Mouse (Mus musculus) liver, adult 2 months (tissue): ENCODE measurements around the gene Rag1.

ENCODE experiments used
- CTCF ChIP-seq: fragments of 200-500 bp; IDR thresholded peaks from 2 replicates; pipeline ENCODE4 v1.5.1; 2011; ENCODE audit warnings: low read depth, low read length, control low read depth
- POLR2A ChIP-seq: fragments of 200-500 bp; IDR thresholded peaks from 2 replicates; pipeline ENCODE4 v1.6.1; 2011; ENCODE audit warnings: low read length, control low read depth; ENCODE audit not compliant: insufficient read depth; ENCODE audit errors: extremely low read depth

GRCm38 (mm10) chr2:101668751-101669150, 19.4 kb upstream of the Rag1 start:
- TF ChIP-seq CTCF (no peak), POLR2A (no peak)
